Mouse (Mus musculus): Measurements from ENCODE around the gene Prdm1. TPM values are rescaled to one million over a fixed set of nuclear protein-coding genes. Genes with fewer than 3 reads are reported as not detected.

The Prdm1 gene
- total RNA-seq, 2 experiments from 2014 or later, result 0.77 to 2.6 TPM

DNA sequence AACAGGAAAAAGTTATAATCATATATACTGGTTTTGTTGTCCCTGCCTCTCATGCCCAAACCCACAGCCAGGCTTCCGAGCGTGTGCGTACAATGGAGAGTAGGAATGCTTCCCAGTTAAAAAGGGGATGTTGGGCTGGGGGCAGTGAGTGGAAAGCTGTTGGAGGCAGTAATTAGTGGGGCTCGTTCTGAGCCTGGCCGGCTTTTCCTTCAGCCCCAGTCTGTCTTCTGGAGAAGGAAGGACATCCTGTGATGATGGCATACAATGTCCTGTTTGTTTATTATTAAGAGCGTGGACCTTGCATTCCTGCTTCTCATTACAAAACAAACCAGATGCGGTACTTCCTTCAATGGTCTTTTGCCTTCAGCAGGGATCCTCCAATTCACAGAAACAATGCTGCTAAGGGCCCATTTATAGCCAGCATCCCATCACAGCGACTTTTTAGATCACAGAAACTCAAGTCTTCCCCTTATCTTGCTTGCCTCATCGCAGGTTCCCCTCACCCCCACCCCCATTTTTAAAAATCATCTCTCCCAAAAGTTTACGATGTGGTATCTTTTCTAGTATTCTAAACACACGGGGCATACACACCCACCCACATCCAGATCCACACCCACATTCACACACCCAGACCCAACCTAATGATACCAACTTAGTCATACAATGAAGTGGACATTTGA is 68.8 kb downstream of the Prdm1 start:
- ATAC-seq (replicated peaks; ENCODE audit: low FRiP score, poor library complexity, severe bottlenecking), result no peak

GRCm38 (mm10) chr10:44458534-44459315 is 69.6 kb downstream of the Prdm1 start:
- peak; percentile 75 for ATAC-seq (replicated peaks; ENCODE audit: low FRiP score, poor library complexity, severe bottlenecking)

DNA sequence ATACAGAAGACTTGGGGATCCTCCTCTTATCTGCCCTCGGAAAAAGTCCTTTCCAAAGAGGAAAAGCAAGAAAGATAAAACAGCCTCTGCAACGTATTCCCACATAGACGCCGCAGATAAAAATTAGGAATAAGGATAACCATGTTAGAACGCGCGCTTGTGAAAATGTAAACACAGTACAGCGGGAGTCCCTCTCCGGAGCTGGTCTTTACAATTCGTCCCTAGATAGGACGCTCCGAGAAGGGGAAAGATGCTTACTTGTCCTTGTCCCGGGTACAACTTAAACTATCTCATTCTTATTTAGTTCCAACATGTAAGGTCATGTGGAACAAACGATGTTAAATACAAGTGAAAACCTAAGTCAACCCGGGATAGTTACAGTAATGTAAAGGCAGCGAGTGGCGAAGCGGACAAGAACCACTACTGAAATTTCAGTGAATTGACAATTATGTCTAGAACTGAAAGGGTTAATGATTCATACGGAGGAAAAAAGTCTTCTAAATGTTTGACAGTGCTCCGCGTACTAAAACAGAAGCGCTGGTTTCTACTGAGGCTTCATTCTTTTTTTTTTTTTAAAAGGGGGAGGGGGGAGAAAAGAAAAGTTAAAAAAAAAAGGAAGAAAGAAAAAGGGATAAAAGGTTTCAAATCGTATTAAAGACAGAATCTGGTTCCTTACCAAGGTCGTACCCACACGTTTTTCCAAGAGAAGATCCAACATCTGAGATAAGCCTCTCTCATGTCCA is 70.3 kb downstream of the Prdm1 start:
- no peak for ATAC-seq (replicated peaks; ENCODE audit: low FRiP score, poor library complexity, severe bottlenecking)

DNA sequence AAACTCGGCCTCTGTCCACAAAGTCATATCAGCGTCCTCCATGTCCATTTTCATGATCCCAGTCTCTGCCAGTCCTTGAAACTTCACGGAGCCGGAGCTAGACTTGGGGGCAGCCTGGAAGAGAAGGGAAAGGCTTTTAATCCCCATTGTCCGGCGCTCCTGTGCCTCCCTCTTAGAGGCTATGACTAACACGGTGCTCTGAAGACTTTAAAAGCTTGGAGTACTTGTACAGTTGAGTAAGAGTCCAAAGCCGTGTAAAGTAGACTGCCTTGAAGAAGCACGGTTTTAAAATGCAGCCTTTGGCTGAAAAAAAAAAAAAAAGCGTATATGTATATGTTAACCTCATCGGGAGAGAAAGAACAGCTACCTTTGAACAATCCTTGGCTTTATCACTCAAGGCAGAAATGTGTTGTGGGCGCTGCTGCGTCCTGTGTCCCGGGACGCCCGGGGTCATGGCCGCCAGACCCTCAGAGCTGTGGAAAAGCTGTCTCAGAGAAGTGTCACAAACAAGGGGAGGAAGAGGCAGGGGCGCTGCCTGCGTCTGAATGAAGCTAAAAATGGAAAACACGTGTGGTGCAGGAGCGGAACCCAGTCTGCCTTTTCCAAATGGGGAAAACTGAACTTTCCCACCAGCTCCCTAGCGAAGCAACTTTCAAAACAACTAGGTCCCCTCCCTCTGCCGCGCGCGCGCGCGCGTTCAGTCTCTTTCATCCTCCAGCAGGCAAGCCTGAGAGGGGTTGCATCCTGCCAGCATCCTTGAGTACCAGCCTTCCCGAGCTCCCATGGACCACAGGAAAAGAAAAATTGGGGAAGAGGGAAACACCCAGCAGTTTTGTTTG is 71.3 kb downstream of the Prdm1 start:
- no peak for ATAC-seq (replicated peaks; ENCODE audit: low FRiP score, poor library complexity, severe bottlenecking)

GRCm38 (mm10) chr10:44454753-44455152 is 73.5 kb downstream of the Prdm1 start:
- ATAC-seq (replicated peaks; ENCODE audit: low FRiP score, poor library complexity, severe bottlenecking), result no peak

GRCm38 (mm10) chr10:44454111-44454510 is 74.2 kb downstream of the Prdm1 start:
- ATAC-seq (replicated peaks; ENCODE audit: low FRiP score, poor library complexity, severe bottlenecking), result no peak

- no peak for ATAC-seq (replicated peaks; ENCODE audit: low FRiP score, poor library complexity, severe bottlenecking)
Observed at GRCm38 (mm10) chr10:44450835-44451234, 77.5 kb downstream of the Prdm1 start.

DNA sequence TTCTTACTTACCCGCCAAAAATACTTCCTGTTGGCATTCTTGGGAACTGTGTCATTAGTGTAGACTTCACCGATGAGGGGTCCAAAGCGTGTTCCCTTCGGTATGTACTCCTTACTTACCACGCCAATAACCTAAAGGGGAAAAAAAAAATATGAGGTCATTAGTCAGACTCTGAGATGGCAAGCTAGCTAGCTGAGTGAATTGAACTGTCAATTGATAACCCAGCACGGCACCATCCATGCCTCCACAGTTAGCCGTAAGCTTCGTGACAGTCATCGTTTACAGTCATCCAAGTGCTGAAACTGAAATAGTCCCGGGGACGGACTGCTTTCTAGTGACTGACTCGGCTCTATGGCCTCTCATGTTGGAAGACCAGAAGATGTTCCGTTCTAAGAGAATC is 78.2 kb downstream of the Prdm1 start:
- no peak for ATAC-seq (replicated peaks; ENCODE audit: low FRiP score, poor library complexity, severe bottlenecking)

DNA sequence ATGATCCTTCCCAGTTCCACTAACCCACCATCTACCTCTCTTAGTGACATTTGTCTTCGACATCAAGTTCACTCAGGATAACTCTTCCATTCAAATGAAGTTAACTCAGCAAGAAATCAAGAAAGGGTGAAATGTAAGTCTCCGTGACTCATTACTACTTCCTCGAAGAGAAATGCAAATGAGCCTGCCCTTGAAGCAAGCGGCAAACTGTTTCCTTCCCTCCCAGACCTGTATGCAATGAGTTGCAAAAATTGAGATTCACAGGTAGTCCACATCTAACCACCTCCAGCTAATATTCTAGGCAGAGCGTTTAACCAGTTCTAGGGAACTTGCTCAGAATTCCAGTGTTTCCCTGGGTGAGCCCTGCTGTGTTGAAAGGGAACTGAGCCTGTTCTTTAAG is 78.6 kb downstream of the Prdm1 start:
- ATAC-seq (replicated peaks; ENCODE audit: low FRiP score, poor library complexity, severe bottlenecking), result no peak

DNA sequence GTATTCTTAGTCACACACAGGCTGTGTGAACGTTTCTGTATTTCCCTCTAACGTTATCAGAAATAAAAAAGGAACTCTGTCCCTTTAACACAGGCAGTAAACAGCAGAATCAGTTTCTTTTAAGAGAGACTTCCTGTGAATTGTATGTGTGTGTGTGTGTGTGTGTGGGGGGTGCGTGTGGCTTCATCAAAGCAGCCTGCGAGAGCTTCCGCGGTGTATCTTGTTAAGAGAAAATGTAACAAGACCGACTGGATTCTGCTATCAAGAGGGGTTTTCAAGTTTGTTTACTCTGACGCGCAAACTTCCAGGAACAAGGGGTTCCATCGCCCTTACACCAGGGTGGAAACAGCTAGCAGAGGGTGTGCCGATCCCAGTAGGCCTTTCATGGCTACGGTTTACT is 80.1 kb downstream of the Prdm1 start:
- no peak for ATAC-seq (replicated peaks; ENCODE audit: low FRiP score, poor library complexity, severe bottlenecking)

GRCm38 (mm10) chr10:44447406-44448139 is 80.7 kb downstream of the Prdm1 start:
- ATAC-seq (replicated peaks; ENCODE audit: low FRiP score, poor library complexity, severe bottlenecking), result no peak

GRCm38 (mm10) chr10:44447001-44447400 is 81.3 kb downstream of the Prdm1 start:
- no peak for ATAC-seq (replicated peaks; ENCODE audit: low FRiP score, poor library complexity, severe bottlenecking)

- no peak for ATAC-seq (replicated peaks; ENCODE audit: low FRiP score, poor library complexity, severe bottlenecking)
Observed at GRCm38 (mm10) chr10:44444415-44444814, 83.9 kb downstream of the Prdm1 start.

DNA sequence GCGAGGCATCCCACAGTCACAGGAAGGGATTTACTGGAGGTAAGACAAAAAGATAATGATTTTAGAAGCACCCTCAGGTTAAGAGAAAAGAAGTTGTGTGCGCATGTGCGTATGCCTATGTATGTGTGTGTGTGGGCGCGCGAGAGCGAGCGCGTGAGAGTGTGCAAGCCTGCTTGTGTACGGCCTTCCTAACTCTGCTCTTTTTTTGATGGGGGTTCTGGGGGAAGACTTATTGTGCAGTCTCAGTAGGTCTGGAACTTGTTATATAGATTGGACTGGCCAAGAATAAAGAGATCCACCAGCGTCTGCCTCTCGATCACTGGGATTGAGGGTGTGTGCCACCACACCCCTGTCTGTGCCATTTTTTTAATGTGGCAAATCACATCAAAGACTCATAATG is 84.6 kb downstream of the Prdm1 start:
- ATAC-seq (replicated peaks; ENCODE audit: low FRiP score, poor library complexity, severe bottlenecking), result no peak

DNA sequence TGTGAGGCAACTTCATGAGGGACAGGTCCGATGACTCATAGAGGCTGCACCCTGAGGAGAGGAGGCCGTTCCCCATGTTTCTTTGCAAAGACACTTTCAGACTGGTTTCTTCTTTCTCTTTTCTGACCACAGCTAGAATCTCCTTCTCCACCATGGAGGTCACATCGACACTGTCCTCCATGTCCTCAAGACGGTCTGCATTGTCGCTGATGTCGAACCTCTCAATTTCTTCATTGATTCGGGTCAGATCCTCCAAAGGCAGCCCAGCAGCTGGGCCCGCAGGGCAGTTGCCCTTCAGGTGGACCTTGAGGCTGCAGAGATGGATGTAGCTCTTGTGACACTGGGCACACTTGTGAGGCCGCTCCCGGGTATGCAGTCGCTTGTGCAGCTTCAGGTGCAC is 88.6 kb downstream of the Prdm1 start:
- ATAC-seq (replicated peaks; ENCODE audit: low FRiP score, poor library complexity, severe bottlenecking), result no peak

- no peak for ATAC-seq (replicated peaks; ENCODE audit: low FRiP score, poor library complexity, severe bottlenecking)
Observed at GRCm38 (mm10) chr10:44437614-44438013, 90.7 kb downstream of the Prdm1 start.

GRCm38 (mm10) chr10:44435956-44436355 is 92.3 kb downstream of the Prdm1 start:
- no peak for ATAC-seq (replicated peaks; ENCODE audit: low FRiP score, poor library complexity, severe bottlenecking)

- no peak for ATAC-seq (replicated peaks; ENCODE audit: low FRiP score, poor library complexity, severe bottlenecking)
Observed at GRCm38 (mm10) chr10:44434702-44435181, 93.6 kb downstream of the Prdm1 start.

- ATAC-seq (replicated peaks; ENCODE audit: low FRiP score, poor library complexity, severe bottlenecking), result no peak
Observed at GRCm38 (mm10) chr10:44432235-44432634, 96.1 kb downstream of the Prdm1 start.

All from erythroblast, adult 5-6 weeks (primary cell).